Mouse (Mus musculus): Measurements from ENCODE around the gene Psmc6.
A peak's percentile ranks its signal among the peaks of the same experiment; 100 is the strongest.

Gene Psmc6

DNA sequence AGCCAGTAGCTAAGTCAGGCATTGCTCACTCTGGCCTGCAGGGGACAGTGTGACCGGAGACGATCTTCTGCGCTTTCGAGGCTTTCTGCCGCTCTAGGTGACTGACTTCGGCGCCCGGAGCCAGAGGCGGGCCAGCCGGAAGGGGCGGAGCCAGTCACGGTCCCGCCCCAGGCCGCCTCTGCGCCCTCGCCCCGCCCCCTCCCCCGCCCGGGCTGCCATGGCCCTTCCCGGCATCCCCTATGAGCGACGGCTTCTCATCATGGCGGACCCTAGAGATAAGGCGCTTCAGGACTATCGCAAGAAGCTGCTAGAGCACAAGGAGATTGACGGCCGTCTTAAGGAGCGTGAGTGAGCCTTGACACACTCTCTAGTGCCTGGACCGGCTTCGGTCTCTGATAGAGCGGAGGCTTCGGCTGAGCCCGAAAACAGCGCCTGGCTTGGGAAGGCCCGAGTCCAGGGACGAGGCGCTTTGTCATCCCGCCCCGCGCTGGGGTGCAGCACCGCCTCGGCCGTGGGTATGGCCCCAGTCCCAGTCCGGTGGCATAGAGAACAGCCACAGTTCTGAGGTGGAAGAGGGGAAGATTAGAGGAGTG is at the start of gene Psmc6:
Psmc6 (plus strand) TSS at position 200 of the 593 bp plus-strand sequence.
- DNase-seq (ENCODE audit: low spot score): peak; percentile 94

DNA sequence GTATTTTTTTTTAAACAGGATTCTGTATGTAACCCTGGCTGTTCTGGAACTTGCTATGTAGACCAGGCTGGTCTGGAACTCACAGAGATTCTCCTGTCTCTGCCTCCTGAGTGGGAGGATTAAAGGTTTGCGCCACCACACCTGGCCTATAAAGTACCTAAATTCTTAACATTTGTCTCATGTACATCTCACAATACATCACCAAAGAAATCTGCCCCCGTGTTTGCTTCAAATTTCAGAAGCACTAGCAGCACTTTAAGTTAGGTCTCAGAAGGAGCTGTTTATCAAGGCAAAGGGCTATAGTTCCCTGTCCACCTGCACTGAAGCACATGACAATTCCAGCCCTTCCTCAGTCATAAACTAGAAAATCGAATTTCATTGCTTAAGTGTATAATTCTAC is 47.5 kb upstream of the Psmc6 start:
- DNase-seq (ENCODE audit: low spot score): no peak

DNA sequence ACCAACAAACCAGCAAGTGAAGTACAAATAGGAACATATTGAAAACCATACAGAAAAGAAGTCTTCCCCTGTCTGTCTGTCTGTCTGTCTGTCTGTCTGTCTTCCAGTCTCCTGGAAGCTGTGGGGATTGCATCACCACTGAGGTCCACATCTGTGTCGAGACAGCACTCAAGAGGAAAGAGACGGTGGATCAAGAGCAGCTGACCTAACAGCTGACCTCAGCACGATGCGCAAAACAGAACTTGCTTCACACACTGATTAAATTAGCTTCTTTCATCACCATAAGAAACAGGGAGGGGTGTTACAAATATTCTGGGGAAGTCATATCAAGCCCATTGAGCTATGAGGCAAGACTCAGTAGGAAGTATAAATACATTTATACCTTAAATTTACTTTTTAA is 38.0 kb upstream of the Psmc6 start:
- DNase-seq (ENCODE audit: low spot score): no peak

DNA sequence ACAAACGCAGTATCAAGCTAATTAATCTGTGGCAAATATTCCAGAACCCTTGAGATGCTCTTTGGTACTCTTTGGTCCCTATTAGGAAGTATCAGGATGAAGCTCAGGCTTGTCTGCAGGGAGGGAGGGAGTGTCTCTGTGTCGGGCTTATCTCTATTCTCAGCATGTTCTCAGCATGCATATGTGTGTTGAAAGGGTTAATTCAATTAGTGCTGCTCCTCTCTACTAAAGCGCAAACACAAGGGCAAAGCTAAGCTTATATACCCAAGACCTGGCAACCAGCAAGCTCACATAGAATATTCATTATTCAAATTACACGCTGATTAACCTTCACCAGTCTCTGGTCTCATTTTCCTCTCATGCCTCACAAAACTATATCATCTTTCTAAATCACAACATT is 25.6 kb upstream of the Psmc6 start:
- no peak for DNase-seq (ENCODE audit: low spot score)

DNA sequence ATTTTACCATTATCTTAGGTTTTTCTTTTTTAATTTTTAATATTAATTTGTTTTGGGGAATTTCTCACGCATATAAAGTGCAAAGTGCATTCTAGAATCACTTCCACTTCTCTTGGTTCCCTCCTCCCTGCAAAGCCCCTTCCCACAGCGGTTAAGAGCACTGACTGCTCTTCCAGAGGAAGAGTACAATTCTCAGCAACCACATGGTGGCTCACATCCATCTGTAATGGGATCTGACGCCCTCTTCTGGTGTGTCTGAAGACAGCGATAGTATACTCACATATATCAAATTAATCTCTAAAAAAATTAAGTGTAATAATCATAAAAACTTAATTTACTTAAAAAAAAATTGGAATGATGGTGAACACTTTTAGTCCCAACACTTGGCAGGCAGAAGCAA is 25.2 kb upstream of the Psmc6 start:
- no peak for DNase-seq (ENCODE audit: low spot score)

DNA sequence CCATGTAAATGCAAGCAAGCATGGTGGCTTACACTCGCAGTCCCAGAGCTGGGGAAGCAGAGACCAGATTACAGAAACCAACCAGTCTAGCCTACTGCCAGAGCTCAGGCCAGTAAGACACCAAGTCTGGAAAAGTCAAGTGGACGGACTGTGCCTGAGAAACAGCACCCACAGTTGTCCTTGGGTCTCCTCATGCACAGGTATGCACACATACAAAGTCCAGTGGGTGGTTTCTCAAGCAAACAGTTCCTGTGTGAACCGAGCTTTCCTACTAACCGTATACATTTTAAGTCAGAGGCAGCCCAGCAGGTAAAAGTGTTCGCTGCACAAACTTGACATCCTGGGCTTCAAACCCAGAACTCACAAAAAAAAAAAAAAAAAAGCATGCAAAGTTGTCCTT is 23.7 kb upstream of the Psmc6 start:
- peak; percentile 16 for DNase-seq (ENCODE audit: low spot score)

DNA sequence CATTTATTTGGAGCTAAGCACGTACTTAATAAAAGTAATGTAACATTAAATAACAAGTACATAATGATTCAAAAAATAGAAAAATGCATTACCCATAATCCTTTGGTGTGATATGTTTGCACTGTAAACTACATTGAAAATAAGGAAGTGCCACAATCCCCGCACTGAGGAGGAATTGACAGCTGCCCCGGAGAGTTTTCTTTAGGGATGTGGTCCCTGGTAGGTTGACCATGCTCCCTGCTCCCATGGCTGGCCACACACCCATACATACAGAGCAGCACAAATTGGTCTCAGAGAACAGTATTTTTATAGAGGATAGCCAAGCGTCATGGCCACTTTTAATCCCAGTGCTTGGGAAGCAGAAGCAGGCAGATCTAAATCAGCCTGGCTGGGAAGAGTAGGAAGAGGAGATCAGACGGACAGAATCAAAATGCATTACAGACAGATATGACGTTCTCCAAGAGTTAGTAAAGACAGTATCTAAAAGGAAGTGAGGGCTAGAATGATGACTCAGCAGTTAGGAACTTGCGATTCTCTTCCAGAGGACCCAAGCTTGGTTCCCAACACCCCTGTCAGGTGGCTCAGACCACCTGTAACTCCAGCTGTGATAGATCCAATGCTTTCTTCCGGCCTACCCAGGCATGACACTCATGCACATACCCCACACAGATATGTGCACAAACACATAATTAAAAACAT is 21.8 kb upstream of the Psmc6 start:
- no peak for DNase-seq (ENCODE audit: low spot score)

DNA sequence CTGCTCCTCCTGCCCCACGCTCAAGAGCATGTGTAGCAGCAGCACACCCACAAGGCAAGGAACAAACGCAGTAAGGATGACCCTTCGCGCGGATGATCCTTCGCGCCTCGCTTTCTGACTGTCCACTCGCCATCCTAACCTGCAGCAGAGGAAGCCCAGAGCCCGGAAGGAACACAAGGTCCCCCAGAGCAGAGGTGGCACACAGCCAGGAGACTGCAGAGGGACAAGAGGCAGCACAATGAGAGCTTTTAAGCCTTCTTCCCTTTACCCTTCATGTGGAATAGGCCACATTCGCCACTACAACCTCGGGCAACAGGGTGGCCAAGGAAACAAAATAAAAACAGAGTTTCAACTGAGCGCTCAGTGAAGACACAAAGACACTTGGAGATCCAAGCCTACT is 19.9 kb upstream of the Psmc6 start:
- no peak for DNase-seq (ENCODE audit: low spot score)

DNA sequence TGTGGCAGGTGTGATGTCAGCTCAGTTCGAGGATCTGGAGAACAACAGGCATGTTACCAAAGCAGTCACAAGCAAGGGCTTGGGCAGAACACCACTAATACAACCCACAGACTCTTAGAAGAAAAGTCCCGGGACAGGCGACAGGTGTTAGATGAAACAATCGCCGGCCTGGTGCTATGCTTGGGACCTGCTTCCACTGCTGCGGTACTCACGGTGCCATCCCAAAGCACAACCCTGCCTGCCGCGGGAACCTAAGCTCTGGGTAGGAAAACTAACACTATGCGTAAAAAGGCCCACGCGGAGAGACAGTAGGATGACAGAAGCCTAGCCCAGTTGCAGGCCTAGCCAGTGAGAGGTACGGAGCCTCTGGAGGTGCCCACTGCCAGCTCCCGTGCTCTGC is 19.5 kb upstream of the Psmc6 start:
- DNase-seq (ENCODE audit: low spot score): no peak

DNA sequence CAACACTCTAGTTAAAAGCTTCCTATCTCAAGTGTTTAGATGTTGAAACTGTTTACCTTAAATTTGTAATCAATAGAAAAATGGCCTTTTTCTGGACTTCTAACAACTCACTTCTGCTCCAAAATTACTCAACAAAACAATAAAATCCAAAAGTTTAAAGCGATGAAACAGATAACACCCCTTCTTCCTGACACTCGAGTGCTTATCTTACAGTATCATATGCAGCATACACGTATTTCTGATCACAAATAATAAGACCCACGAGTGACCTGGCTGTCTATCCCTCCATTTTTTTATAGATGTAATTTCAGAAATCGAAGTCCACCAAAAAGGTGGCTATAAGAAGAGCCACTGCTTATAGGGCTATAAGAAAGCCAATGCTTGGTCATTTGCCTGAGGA is 12.7 kb upstream of the Psmc6 start:
- DNase-seq (ENCODE audit: low spot score): no peak

DNA sequence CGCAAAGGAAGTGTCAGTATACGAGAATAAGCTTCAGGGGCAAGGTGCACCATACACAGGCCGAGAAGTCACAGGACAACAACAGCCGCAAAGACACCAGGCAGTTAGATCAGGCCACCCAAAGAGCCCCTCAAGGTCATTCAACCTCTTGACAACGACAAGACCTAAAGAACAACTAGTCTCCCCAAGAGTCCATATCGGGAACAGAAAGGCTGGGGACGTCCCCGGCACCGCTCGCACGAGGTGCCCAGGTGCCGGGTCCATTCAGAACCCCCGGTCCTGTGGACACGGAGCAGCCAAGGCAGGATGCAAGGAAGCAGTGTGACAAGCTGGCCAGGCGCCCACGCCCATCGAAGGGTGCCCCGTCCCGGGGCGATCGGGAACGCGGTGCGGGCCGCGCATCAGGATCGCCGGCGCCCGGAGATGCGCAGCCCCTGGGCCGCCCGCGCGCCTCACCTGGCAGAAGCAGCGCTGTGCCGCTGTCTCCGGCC is 11.6 kb upstream of the Psmc6 start:
- DNase-seq (ENCODE audit: low spot score): peak; percentile 64

DNA sequence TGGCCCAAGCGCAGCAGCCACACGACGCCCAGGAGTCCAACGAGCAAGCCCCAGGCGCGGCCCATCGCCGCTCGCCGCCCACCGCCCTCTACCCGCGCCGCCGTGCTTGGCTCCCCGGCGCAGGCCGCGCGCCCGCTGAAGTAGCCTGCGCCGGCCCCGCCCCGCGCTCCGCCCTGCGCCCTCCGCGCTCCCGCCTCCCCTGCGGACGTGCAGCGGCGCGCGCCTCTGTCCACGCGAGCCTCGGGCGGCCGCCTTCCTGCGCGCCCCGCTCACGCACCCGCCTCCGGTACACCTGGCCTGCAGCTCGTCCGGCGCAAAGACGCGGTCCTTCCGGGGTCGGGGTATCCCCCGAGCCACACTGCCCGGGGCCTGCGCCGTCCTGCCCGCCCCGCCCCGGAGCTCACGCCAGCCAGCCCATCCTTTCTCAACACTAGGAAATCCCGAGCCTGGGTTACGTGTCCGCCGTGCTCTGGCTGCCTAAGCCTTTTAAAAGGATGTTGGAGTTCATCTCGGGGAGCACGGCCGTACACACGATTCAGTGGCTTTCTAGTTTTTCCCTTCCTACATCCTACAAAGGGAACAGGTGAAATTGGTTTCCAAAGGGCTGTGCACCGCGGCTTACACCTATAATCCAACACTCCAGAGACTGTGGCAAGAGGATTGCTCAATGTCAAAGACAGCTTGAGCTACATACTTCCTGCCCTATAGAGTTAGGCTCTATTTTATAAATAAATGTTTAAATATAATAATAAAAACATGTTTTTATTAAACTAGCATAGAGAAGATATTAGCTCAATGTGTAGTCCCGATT is 11.0 kb upstream of the Psmc6 start, which contains the start of gene Ero1l:
Ero1l (minus strand) TSS at position 346 of the 811 bp plus-strand sequence.
- peak; percentile 91 for DNase-seq (ENCODE audit: low spot score)

DNA sequence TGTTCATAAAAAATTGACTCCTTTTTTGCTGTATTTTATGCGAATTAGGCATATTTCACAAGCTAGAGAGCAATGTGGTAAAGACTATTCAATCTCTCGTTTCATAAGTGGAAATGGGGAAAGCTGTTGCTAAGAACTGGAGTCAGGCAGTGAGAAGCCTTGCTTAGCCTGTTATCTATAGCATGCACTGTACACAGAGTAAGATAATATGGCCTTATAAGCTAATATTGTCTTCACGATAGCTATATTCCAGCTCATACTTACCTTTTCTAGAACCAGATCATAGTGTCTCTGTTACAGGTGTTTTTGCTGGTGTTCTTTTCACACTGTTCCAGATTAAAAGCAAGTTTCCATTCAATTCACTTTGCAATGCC is 10.4 kb upstream of the Psmc6 start:
- DNase-seq (ENCODE audit: low spot score): no peak

DNA sequence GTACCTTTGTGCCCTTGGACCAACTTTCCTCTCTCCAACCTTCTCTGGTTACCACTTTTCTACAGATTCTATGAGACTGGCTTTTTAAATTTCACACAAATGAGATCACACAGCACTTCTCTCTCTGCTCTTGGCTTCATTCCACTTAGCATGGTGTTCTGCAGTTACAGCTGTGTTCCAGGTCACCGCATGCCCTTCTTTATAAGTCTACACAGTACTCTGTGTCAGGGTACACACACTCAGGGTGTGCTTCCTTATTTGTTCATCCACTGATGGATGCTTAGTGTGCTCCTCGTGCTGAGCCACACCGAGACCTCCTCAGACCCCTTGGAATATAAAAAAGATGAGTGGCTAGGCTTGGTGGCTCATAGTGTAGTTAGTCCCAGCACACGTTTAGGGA is 9.5 kb upstream of the Psmc6 start:
- no peak for DNase-seq (ENCODE audit: low spot score)

DNA sequence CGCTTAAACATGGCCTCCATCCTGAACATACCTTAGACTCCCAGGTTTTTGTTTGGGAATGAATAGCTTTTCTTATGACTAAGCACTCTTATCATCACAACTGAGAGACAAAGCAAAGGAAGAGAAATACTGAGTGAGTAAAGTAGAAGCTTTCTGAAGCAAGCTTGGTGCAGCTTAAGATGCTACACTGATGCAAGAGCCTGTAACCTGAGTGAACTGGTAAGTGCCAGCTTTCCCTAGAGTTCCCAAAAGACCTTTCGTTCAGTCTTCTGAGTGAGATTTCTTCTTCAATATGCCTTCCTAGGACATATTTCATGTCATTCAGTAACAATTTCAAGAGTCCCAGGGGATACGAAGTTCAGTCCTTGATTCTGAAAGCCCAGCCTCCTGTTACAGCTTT is 8.5 kb upstream of the Psmc6 start:
- no peak for DNase-seq (ENCODE audit: low spot score)

DNA sequence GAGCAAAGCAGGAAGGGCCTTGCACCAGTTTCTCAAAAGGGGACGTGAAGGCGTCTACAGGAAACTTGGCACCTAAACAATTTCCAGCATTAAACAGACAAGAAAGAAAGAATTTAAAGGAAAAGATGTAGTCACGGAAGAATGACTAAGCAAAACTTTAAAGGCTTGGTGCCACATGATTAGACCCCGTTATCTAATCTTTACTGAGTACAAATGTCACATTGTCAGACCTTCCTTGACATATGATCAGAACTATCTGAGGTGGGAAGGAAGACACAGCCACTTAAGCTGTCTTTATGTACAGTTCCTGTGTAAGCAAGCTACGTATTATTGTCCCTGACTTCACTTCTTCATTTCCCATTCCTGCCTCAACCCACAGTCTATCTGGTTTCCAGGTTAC is 8.0 kb upstream of the Psmc6 start:
- no peak for DNase-seq (ENCODE audit: low spot score)

DNA sequence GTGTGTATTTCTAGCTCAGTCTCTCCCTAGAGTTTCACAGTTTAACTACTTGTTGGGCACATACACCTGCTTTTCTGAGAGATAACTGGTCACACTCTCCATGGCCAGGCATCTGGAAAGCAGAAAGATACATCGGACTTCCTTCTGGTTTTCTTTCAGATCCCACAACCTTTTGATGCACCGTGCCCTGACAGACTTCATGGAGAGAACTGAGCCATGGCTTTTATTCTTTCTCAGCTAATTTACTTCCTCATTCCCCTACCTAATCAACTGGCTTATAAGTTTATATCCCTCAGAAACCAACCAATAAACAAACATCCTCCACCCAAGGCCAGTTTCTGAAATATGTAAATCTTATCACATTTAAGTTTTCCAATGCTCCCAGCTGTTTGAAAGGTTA is 7.1 kb upstream of the Psmc6 start:
- DNase-seq (ENCODE audit: low spot score): no peak

DNA sequence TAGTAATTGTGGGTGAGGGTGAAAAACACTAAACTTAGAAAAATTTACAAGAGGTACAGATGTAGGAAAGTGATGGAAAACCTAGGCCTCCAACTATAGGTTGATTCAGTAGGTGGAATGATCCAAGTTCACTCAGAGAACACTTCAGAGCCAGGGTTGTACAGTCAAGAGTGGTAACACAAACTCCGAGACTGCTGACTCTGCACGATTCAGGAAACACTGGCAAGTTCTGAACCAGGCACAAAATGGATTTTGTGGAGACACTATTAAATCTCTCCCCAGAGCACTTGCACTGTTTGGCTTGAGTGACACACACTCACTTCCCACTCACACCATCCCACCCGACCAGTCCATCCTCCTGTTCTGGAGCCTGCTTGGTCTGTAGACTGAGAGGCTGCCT is 6.3 kb upstream of the Psmc6 start:
- no peak for DNase-seq (ENCODE audit: low spot score)

DNA sequence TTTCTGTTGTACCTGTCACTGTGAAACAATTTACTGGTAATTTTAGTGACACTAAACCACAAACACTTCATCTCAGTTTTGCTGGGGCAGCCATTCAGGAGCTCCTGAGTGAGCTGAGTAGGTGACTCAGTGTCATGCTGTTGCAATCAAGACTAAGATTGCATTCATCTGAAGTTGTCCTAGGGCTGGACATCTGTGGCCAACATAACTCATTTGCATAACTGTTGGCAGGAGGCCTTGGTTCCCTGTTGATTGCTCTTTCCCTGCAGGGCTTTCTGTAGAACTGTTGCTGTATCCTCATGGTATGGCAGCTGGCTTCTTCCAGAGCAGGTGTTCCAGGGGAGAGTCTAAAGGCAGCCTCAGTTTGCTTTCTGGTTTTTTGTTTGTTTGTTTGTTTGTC is 4.1 kb upstream of the Psmc6 start:
- no peak for DNase-seq (ENCODE audit: low spot score)

DNA sequence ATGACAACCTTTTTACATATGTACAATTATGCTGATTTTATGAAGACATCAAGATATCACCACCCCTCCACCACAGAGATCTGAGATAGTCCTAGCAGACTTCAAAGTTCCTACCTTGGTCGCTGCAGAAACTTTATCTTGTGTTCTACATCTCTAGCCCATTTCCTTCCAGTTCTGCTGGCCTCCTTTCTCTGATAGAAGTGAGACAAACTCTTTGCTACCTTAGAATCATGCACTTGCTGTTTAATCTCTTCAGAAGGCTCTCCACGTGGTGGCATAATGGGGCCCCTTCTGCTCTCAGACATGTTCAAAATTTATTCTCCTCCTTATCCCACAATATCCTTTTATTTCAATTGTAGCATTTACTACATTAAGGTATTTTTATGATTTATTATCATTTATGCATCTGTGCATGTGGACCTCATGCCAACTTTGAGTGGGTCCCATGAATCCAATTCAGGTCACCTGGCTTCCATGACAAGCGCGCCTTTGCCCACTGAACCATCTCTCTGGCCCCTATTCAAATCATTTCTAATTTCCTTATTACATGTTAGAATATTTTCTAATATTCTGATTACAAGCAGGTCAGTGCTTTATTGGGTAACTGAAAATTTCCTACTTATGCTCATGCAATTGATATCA is 1.4 kb upstream of the Psmc6 start:
- DNase-seq (ENCODE audit: low spot score): no peak

DNA sequence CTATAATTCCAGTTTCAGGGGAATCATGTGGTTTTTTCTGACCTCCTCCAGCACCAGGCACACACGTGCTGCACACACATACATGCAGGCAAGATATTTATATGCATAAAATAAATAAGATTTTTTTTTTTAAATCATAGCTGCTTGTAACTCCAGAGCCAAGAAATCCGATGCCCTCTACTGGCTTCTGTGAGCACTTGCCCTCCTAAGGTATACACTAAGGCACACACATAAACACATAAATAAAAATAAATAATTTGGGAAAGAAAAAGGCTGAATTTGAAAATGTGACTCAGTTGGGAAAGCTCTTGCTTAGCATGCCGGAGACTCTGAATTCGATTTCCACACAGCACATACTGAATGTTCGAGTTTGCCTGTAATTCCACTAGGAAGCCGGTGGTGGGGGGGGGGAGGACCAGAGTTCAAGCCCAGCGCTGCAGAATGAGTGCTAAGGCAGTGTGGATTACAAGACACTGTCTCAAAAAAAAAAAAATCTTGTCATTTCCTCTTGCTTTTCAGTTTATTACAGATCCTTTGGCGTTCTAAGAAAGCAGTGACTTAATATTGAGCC is 485 bp upstream of the Psmc6 start:
- DNase-seq (ENCODE audit: low spot score): no peak

Data from yolk sac, embryonic 10.5 days (tissue).